In the genomic region with DNA sequence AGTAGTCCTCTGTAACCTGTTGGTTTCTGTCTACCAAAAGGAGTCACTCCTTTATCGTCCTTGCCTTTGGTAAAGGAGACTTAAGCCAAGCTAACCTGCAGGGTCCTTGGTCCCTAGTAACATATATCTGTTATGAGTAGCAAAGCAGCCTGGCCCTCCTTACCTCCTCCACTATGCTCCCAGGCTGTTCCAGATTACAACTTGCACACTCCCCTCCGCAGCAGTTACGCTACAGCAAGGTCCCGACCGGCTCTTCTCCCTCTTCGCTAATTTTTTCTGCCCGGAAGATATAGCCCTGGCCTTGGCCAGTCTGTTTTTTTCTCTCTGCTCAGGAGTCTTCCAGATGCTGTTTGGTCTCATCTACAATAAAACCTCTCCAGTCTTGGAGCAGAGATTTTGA, we compare ENCODE assay signal across 13 mouse cellular contexts. TPM values are rescaled to one million over a fixed set of nuclear protein-coding genes. Genes with fewer than 3 reads are reported as not detected.
A peak's percentile ranks its signal among the peaks of the same experiment; 100 is the strongest.
DNase-seq lines count a peak whose midpoint lies in the region; ATAC-seq lines count a peak whose summit lies in the region.
"Had no signal": no experiment of that assay in that cellular context is flagged by ENCODE, and none has a peak within 500 bp of the region (broad histone marks: within the 10 kb centered on the region; RNA-seq: fewer than 3 reads in every experiment).

No protein-coding gene starts in this region.

- no peaks in the 10 kb centered on the region for H3K9me3 ChIP-seq in intestine, embryonic 15.5 days
- no peaks in the 10 kb centered on the region for H3K9me3 ChIP-seq in intestine, embryonic 16.5 days (ENCODE audit: control insufficient read depth, low read length)
- no peaks in the 10 kb centered on the region for H3K9me3 ChIP-seq in limb, embryonic 12.5 days
- H3K9me3 ChIP-seq: embryonic facial prominence, embryonic 15.5 days; forebrain, embryonic 10.5 days; G1E; heart, embryonic 12.5 days; hindbrain, embryonic 15.5 days had no signal

- H3K27me3 ChIP-seq in intestine, embryonic 15.5 days (replicated peaks) = no peaks in the 10 kb centered on the region
- H3K27me3 ChIP-seq in intestine, embryonic 16.5 days (replicated peaks; ENCODE audit: control insufficient read depth, insufficient read depth, low read length) = no peaks in the 10 kb centered on the region
- no peaks in the 10 kb centered on the region for H3K27me3 ChIP-seq in limb, embryonic 12.5 days
- H3K27me3 ChIP-seq: CH12.LX; embryonic facial prominence, embryonic 15.5 days; heart, embryonic 12.5 days; hindbrain, embryonic 15.5 days had no signal

- H3K9ac ChIP-seq in intestine, embryonic 15.5 days = no peak overlapping the region
- no peak overlapping the region for H3K9ac ChIP-seq in intestine, embryonic 16.5 days (ENCODE audit: low read depth, low read length)
- H3K9ac ChIP-seq in limb, embryonic 12.5 days (replicated peaks) = no peak overlapping the region
- H3K9ac ChIP-seq: embryonic facial prominence, embryonic 15.5 days; heart, embryonic 12.5 days; hindbrain, embryonic 15.5 days had no signal

- peaks cover 16% of the 10 kb centered on the region; the same call in 1 of the 2 replicates for H3K4me1 ChIP-seq in intestine, embryonic 15.5 days (replicated peaks)
- H3K4me1 ChIP-seq in intestine, embryonic 16.5 days (ENCODE audit: control insufficient read depth, insufficient read depth, low read length) = peaks cover 23% of the 10 kb centered on the region
- H3K4me1 ChIP-seq in limb, embryonic 12.5 days (replicated peaks) = peaks cover 41% of the 10 kb centered on the region

- H3K4me2 ChIP-seq in intestine, embryonic 15.5 days (replicated peaks) = no peak overlapping the region
- no peak overlapping the region for H3K4me2 ChIP-seq in intestine, embryonic 16.5 days (ENCODE audit: low read depth, low read length)
- no peak overlapping the region for H3K4me2 ChIP-seq in limb, embryonic 12.5 days
- H3K4me2 ChIP-seq: embryonic facial prominence, embryonic 15.5 days; hindbrain, embryonic 15.5 days had no signal

- peak; percentile 44 for DNase-seq in cerebellum, adult 9-10 months
- DNase-seq in cerebellum, adult 8-10 months = no peak
- DNase-seq in adrenal gland, postnatal 14 days = no peak
- no peak for DNase-seq in kidney, adult 9 months

- no peaks in the 10 kb centered on the region for H3K36me3 ChIP-seq in intestine, embryonic 15.5 days
- H3K36me3 ChIP-seq in intestine, embryonic 16.5 days (ENCODE audit: control insufficient read depth, insufficient read depth, low read length) = 0 out of 2 replicates have a peak, but pooled peaks cover 2% of the 10 kb centered on the region
- no peaks in the 10 kb centered on the region for H3K36me3 ChIP-seq in limb, embryonic 12.5 days
- H3K36me3 ChIP-seq: embryonic facial prominence, embryonic 15.5 days; hindbrain, embryonic 15.5 days had no signal

- WGBS in intestine, embryonic 15.5 days = 83% methylated on average over 7 of the region's 7 CpGs
- 79% methylated on average over 7 of the region's 7 CpGs for WGBS in intestine, embryonic 16.5 days
- 85% methylated on average over 7 of the region's 7 CpGs for WGBS in limb, embryonic 12.5 days

- no peak for ATAC-seq in intestine, embryonic 15.5 days
- no peak for ATAC-seq in intestine, embryonic 16.5 days
- no peak for ATAC-seq in limb, embryonic 12.5 days (ENCODE audit: insufficient number of reproducible peaks, insufficient read depth, low FRiP score, low TSS enrichment, low read depth)

- no peak overlapping the region for H3K4me3 ChIP-seq in intestine, embryonic 15.5 days (replicated peaks)
- H3K4me3 ChIP-seq in intestine, embryonic 16.5 days (ENCODE audit: low read length) = no peak overlapping the region
- H3K4me3 ChIP-seq in limb, embryonic 12.5 days (replicated peaks) = no peak overlapping the region

- 0 out of 2 replicates have a peak overlapping the region, but pooled peaks have one; percentile 9 for H3K27ac ChIP-seq in intestine, embryonic 15.5 days
- H3K27ac ChIP-seq in intestine, embryonic 16.5 days (ENCODE audit: low read length) = no peak overlapping the region
- H3K27ac ChIP-seq in limb, embryonic 12.5 days = peak overlapping the region; percentile 90; the same call in 1 of the 2 replicates
- H3K27ac ChIP-seq: embryonic facial prominence, embryonic 15.5 days; forebrain, embryonic 10.5 days had no signal

RNA-seq across cellular contexts. Expression of a gene that starts 2.2 kb away (rescaled TPM):
- polyA plus RNA-seq in intestine, embryonic 15.5 days (2015; fragmentation: Nextera tagmentation; extraction: Ambion mirVana) = 52.8 and 55.4 TPM in 2 replicates
- 55.6 and 57.5 TPM in 2 replicates for polyA plus RNA-seq in intestine, embryonic 16.5 days (2015; fragmentation: Nextera tagmentation; extraction: Ambion mirVana)
- 53.6 and 53.7 TPM in 2 replicates for polyA plus RNA-seq in limb, embryonic 12.5 days (2016; fragmentation: Nextera tagmentation; extraction: Ambion mirVana)
- total RNA-seq in adrenal gland, postnatal 14 days (2021) = 28.9 and 32.2 TPM in 2 replicates

RNA-seq across cellular contexts. Expression of a gene that starts 3.0 kb away (rescaled TPM):
- 18.0 and 19.9 TPM in 2 replicates for polyA plus RNA-seq in intestine, embryonic 15.5 days (2015; fragmentation: Nextera tagmentation; extraction: Ambion mirVana)
- 18.1 and 18.4 TPM in 2 replicates for polyA plus RNA-seq in intestine, embryonic 16.5 days (2015; fragmentation: Nextera tagmentation; extraction: Ambion mirVana)
- 28.2 and 29.6 TPM in 2 replicates for polyA plus RNA-seq in limb, embryonic 12.5 days (2016; fragmentation: Nextera tagmentation; extraction: Ambion mirVana)
- 28.6 and 36.1 TPM in 2 replicates for total RNA-seq in adrenal gland, postnatal 14 days (2021)

RNA-seq across cellular contexts. Expression of a gene that starts 47.9 kb away (rescaled TPM):
- polyA plus RNA-seq in intestine, embryonic 15.5 days (2015; fragmentation: Nextera tagmentation; extraction: Ambion mirVana) = 0.82 and 1.3 TPM in 2 replicates
- 0.89 and 1.5 TPM in 2 replicates for polyA plus RNA-seq in intestine, embryonic 16.5 days (2015; fragmentation: Nextera tagmentation; extraction: Ambion mirVana)
- polyA plus RNA-seq in limb, embryonic 12.5 days (2016; fragmentation: Nextera tagmentation; extraction: Ambion mirVana) = 3.1 and 3.7 TPM in 2 replicates
- total RNA-seq in adrenal gland, postnatal 14 days (2021) = 1.0 and 2.9 TPM in 2 replicates
